ENCODE assay signal across 8 mouse cellular contexts in genomic region chr5:140830314-140831063, GRCm38 (mm10). TPM values are rescaled to one million over a fixed set of nuclear protein-coding genes. Genes with fewer than 3 reads are reported as not detected.
DNase-seq lines count a peak whose midpoint lies in the region; ATAC-seq and TF ChIP-seq lines count a peak whose summit lies in the region.

Gna12 (minus strand) TSS chr5:140830431.

- H3K4me2 ChIP-seq in hindbrain, embryonic 13.5 days = peak within 1 kb of the TSS; percentile 92

- no peaks in the 10 kb centered on the region for H3K27me3 ChIP-seq in Patski
- no peaks in the 10 kb centered on the region for H3K27me3 ChIP-seq in hindbrain, embryonic 13.5 days

- no peaks in the 10 kb centered on the region for H3K9me3 ChIP-seq in hindbrain, embryonic 13.5 days

- in situ Hi-C loops in Patski (cut with MboI; ENCODE audit: low pct_unique_long_range_greater_than_20kb) = no loop called here

- H3K27ac ChIP-seq in hindbrain, embryonic 13.5 days = peak within 1 kb of the TSS; percentile 83

- peak within 1 kb of the TSS; percentile 89 for H3K9ac ChIP-seq in hindbrain, embryonic 13.5 days

- no peak for TF ChIP-seq CTCF in Patski (IDR thresholded peaks at IDR 0.05)

- CTCF ChIA-PET in Patski (lab: Charles Lee) = interaction anchor here (0.6 to 1.5 kb wide), 3 partner anchors 15 to 63 kb away, joined by 3 to 4 read pairs (median 3); no protein-coding TSS in a partner anchor

- peaks cover 4% of the 10 kb centered on the region; the same call in 1 of the 2 replicates for H3K36me3 ChIP-seq in hindbrain, embryonic 13.5 days

- peak within 1 kb of the TSS; percentile 66 for H3K4me3 ChIP-seq in hindbrain, embryonic 13.5 days

- peak; percentile 100 for DNase-seq in Patski (ENCODE audit: low read depth, low spot score)
- peak; percentile 98 for DNase-seq in cerebellum, postnatal 14 days
- peak; percentile 98 for DNase-seq in frontal cortex, postnatal 14 days (ENCODE audit: low spot score in 2 of 2)
- DNase-seq in layer of hippocampus, postnatal 25 days (ENCODE audit: extremely low spot score in 1 of 2, low spot score in 1 of 2) = peak; percentile 77 to 79
- DNase-seq in lung, postnatal 25 days (ENCODE audit: low spot score) = peak; percentile 99
- peak; percentile 99 for DNase-seq in retina, embryonic 14.5 days (ENCODE audit: low spot score)
- peak; percentile 96 for DNase-seq in thymus, postnatal 4 days

- peak; percentile 96 for ATAC-seq in Patski
- peak; percentile 99 for ATAC-seq in hindbrain, embryonic 13.5 days (ENCODE audit: low FRiP score)

- peaks cover 44% of the 10 kb centered on the region for H3K4me1 ChIP-seq in hindbrain, embryonic 13.5 days (replicated peaks)

- POLR2A ChIA-PET in Patski (lab: Charles Lee) = interaction anchor here (0.8 to 1.0 kb wide), 2 partner anchors 21 to 63 kb away, joined by 3 read pairs; no protein-coding TSS in a partner anchor

- WGBS in hindbrain, embryonic 13.5 days = under 1% methylated on average over 42 of the region's 49 CpGs

RNA-seq across cellular contexts. Expression of gene Gna12, which starts in this region (rescaled TPM):
- 80.5 TPM for polyA plus RNA-seq in Patski (2021)
- 11.9 and 12.1 TPM in 2 replicates for polyA plus RNA-seq in hindbrain, embryonic 13.5 days (2015; fragmentation: Nextera tagmentation; extraction: Ambion mirVana)
- 100 to 1,000 TPM; 101 to 111 TPM for total RNA-seq in layer of hippocampus, postnatal 25 days (2021)

Comparison
In these comparisons a context has a peak if more than half of its experiments do, and no peak if none do; other contexts are left out.
1. Peak in every context shown above with its lines: DNase-seq, ATAC-seq, H3K4me3 ChIP-seq and H3K27ac ChIP-seq.